Comparison of ENCODE assay signal across 16 mouse cellular contexts in genomic region chr9:45919895-45920294, GRCm38 (mm10). TPM values are rescaled to one million over a fixed set of nuclear protein-coding genes. Genes with fewer than 3 reads are reported as not detected.
DNase-seq lines count a peak whose midpoint lies in the region; ATAC-seq and TF ChIP-seq lines count a peak whose summit lies in the region.
"Had no signal": no experiment of that assay in that cellular context is flagged by ENCODE, and none has a peak within 500 bp of the region (broad histone marks: within the 10 kb centered on the region; RNA-seq: fewer than 3 reads in every experiment).

No protein-coding gene starts in this region.

- WGBS in heart, embryonic 15.5 days, result 48% methylated on average over 1 of the region's 1 CpGs
- 71% methylated on average over 1 of the region's 1 CpGs for WGBS in small intestine, adult 2 months

- no peaks in the 10 kb centered on the region for H3K4me1 ChIP-seq in heart, embryonic 15.5 days (replicated peaks)
- no peaks in the 10 kb centered on the region for H3K4me1 ChIP-seq in embryonic fibroblast, embryonic 13.5 days (ENCODE audit: control insufficient read depth, insufficient read depth, low read length)
- no peaks in the 10 kb centered on the region for H3K4me1 ChIP-seq in small intestine, adult 2 months (ENCODE audit: control insufficient read depth, insufficient read depth, insufficient read length, low read length)
- H3K4me1 ChIP-seq: embryonic facial prominence, embryonic 13.5 days had no signal

- H3K9me3 ChIP-seq in heart, embryonic 15.5 days (replicated peaks), result no peaks in the 10 kb centered on the region
- H3K9me3 ChIP-seq: embryonic facial prominence, embryonic 13.5 days had no signal

- no peaks in the 10 kb centered on the region for H3K27me3 ChIP-seq in heart, embryonic 15.5 days
- H3K27me3 ChIP-seq in small intestine, adult 2 months (ENCODE audit: control insufficient read depth, insufficient read depth, low read length), result no peaks in the 10 kb centered on the region
- H3K27me3 ChIP-seq: embryonic facial prominence, embryonic 13.5 days had no signal

- no peak overlapping the region for H3K4me2 ChIP-seq in heart, embryonic 15.5 days
- H3K4me2 ChIP-seq: embryonic facial prominence, embryonic 13.5 days had no signal

- no peak for DNase-seq in heart, postnatal 14 days
- DNase-seq in ovary, adult 18-20 months (ENCODE audit: low spot score), result peak; percentile 48
- DNase-seq in ovary, postnatal 10 days (ENCODE audit: low spot score), result no peak
- DNase-seq in left cerebral cortex, postnatal 14 days (ENCODE audit: low spot score in 2 of 2), result no peak
- no peak for DNase-seq in thymus, postnatal 14 days
- DNase-seq: adrenal gland, postnatal 36 days; heart, adult 18-20 months; liver; thymus, postnatal 25 days had no signal

- no peak for ATAC-seq in heart, embryonic 15.5 days (replicated peaks; ENCODE audit: insufficient number of reproducible peaks, insufficient read depth, low FRiP score, low read depth)
- ATAC-seq: midbrain, embryonic 16.5 days had no signal

- H3K27ac ChIP-seq in heart, embryonic 15.5 days, result peak overlapping the region; percentile 55; the same call in 1 of the 2 replicates
- H3K27ac ChIP-seq in embryonic fibroblast, embryonic 13.5 days (ENCODE audit: insufficient read depth, low read length), result peak overlapping the region; percentile 71
- H3K27ac ChIP-seq in small intestine, adult 2 months (ENCODE audit: insufficient read depth, low read depth, low read length), result peak overlapping the region; percentile 71
- H3K27ac ChIP-seq: embryonic facial prominence, embryonic 13.5 days; layer of hippocampus, adult 2 months had no signal

- TF ChIP-seq POLR2A in embryonic fibroblast, embryonic 13.5 days (IDR thresholded peaks at IDR 0.05; ENCODE audit: low read depth, low read length), result no peak
- no peak for TF ChIP-seq POLR2A in small intestine, adult 2 months (IDR thresholded peaks at IDR 0.05; ENCODE audit: low read depth, low read length)

- no peak for TF ChIP-seq CTCF in embryonic fibroblast, embryonic 13.5 days (IDR thresholded peaks at IDR 0.05; ENCODE audit: borderline replicate concordance, insufficient read depth, low read length)
- no peak for TF ChIP-seq CTCF in small intestine, adult 2 months (IDR thresholded peaks at IDR 0.05; ENCODE audit: extremely low read depth, insufficient read length, insufficient replicate concordance, low read depth, low read length)

- H3K36me3 ChIP-seq in heart, embryonic 15.5 days, result peaks cover 72% of the 10 kb centered on the region
- peaks cover 63% of the 10 kb centered on the region for H3K36me3 ChIP-seq in small intestine, adult 2 months (ENCODE audit: control insufficient read depth, insufficient read depth, low read length)

- H3K9ac ChIP-seq in heart, embryonic 15.5 days, result no peak overlapping the region
- H3K9ac ChIP-seq: embryonic facial prominence, embryonic 13.5 days had no signal

- H3K4me3 ChIP-seq in heart, embryonic 15.5 days, result no peak overlapping the region
- no peak overlapping the region for H3K4me3 ChIP-seq in embryonic fibroblast, embryonic 13.5 days (ENCODE audit: insufficient read depth, low read length)
- H3K4me3 ChIP-seq in small intestine, adult 2 months (ENCODE audit: low read depth, low read length), result no peak overlapping the region
- H3K4me3 ChIP-seq: embryonic facial prominence, embryonic 13.5 days; layer of hippocampus, adult 2 months had no signal

- intact Hi-C loops in heart, postnatal 14 days (cut with DNase I), result loop anchor here (10.0 kb wide), 1 partner anchor 275 kb away; no protein-coding TSS in a partner anchor
- intact Hi-C loops in left cerebral cortex, postnatal 14 days (cut with DNase I), result no loop called here

RNA-seq across cellular contexts. Expression of gene Rnf214, which starts 13.2 kb away (rescaled TPM):
- 40.3 and 43.3 TPM in 2 replicates for polyA plus RNA-seq in heart, embryonic 15.5 days (2015; fragmentation: Nextera tagmentation; extraction: Ambion mirVana)
- total RNA-seq in heart, postnatal 14 days (2021), result 10 to 100 TPM; 27.9 to 28.3 TPM
- polyA plus RNA-seq in embryonic fibroblast, embryonic 13.5 days (2011; ENCODE audit: insufficient read length, low read depth, missing spikeins), result 39.7 and 43.6 TPM in 2 replicates
- polyA plus RNA-seq in small intestine, adult 2 months (2012; rRNA removed), result 4.8 and 11.4 TPM in 2 replicates
- 10 to 100 TPM; 74.5 to 75.5 TPM for total RNA-seq in left cerebral cortex, postnatal 14 days (2021)

RNA-seq across cellular contexts. Expression of gene Pcsk7, which starts 13.6 kb away (rescaled TPM):
- polyA plus RNA-seq in heart, embryonic 15.5 days (2015; fragmentation: Nextera tagmentation; extraction: Ambion mirVana), result 17.0 and 19.6 TPM in 2 replicates
- total RNA-seq in heart, postnatal 14 days (2021), result 10 to 100 TPM; 23.3 to 24.5 TPM
- polyA plus RNA-seq in embryonic fibroblast, embryonic 13.5 days (2011; ENCODE audit: insufficient read length, low read depth, missing spikeins), result 19.6 and 24.0 TPM in 2 replicates
- 14.2 and 38.9 TPM in 2 replicates for polyA plus RNA-seq in small intestine, adult 2 months (2012; rRNA removed)
- total RNA-seq in left cerebral cortex, postnatal 14 days (2021), result 10 to 100 TPM; 19.7 to 20.3 TPM

RNA-seq across cellular contexts. Expression of gene Tagln, which starts 16.0 kb away (rescaled TPM):
- 90.8 and 117 TPM in 2 replicates for polyA plus RNA-seq in heart, embryonic 15.5 days (2015; fragmentation: Nextera tagmentation; extraction: Ambion mirVana)
- total RNA-seq in heart, postnatal 14 days (2021), result 10 to 100 TPM; 52.9 to 60.8 TPM
- polyA plus RNA-seq in embryonic fibroblast, embryonic 13.5 days (2011; ENCODE audit: insufficient read length, low read depth, missing spikeins), result 1,824 and 2,709 TPM in 2 replicates
- polyA plus RNA-seq in small intestine, adult 2 months (2012; rRNA removed), result 323 and 328 TPM in 2 replicates
- total RNA-seq in left cerebral cortex, postnatal 14 days (2021), result 10 to 100 TPM; 13.1 to 16.2 TPM
- total RNA-seq: hematopoietic stem cell, adult 5-6 weeks had no signal

RNA-seq across cellular contexts. Expression of gene Sidt2, which starts 35.2 kb away (rescaled TPM):
- polyA plus RNA-seq in heart, embryonic 15.5 days (2015; fragmentation: Nextera tagmentation; extraction: Ambion mirVana), result 31.4 and 41.7 TPM in 2 replicates
- 10 to 100 TPM; 71.9 to 80.7 TPM for total RNA-seq in heart, postnatal 14 days (2021)
- 153 and 185 TPM in 2 replicates for polyA plus RNA-seq in embryonic fibroblast, embryonic 13.5 days (2011; ENCODE audit: insufficient read length, low read depth, missing spikeins)
- polyA plus RNA-seq in small intestine, adult 2 months (2012; rRNA removed), result 337 and 348 TPM in 2 replicates
- total RNA-seq in left cerebral cortex, postnatal 14 days (2021), result 100 to 1,000 TPM; 112 to 116 TPM
